Mouse (Mus musculus) bone marrow macrophage, adult 2 months (primary cell): ENCODE data around the gene Tmem182. TPM values are rescaled to one million over a fixed set of nuclear protein-coding genes. Genes with fewer than 3 reads are reported as not detected.

Experiments used
- H3K27ac ChIP-seq: 2 replicates; pipeline ENCODE4 v1.5.1; 2012; ENCODE audit warnings: low read depth, low read length; ENCODE audit not compliant: insufficient read depth
- H3K4me1 ChIP-seq: 2 replicates; pipeline ENCODE4 v1.6.1; 2012; ENCODE audit warnings: low read length; ENCODE audit not compliant: control insufficient read depth, insufficient read depth
- H3K4me3 ChIP-seq: 2 replicates; pipeline ENCODE4 v1.5.1; 2012; ENCODE audit warnings: mild to moderate bottlenecking, low read length, moderate library complexity; ENCODE audit not compliant: insufficient read depth
- CTCF ChIP-seq: IDR thresholded peaks from 2 replicates; pipeline ENCODE4 v1.5.1; 2012; ENCODE audit warnings: low read depth, mild to moderate bottlenecking, low read length, moderate library complexity
- POLR2A ChIP-seq: IDR thresholded peaks from 2 replicates; pipeline ENCODE4 v1.6.1; 2012; ENCODE audit warnings: mild to moderate bottlenecking, low read depth, low read length, borderline replicate concordance
- polyA plus RNA-seq: library from polyadenylated mRNA; stranded (reverse); fragments of >200 nt; gene quantifications from 2 replicates; pipeline ENCODE4 v1.2.4, GENCODE M21; 2012; ENCODE audit not compliant: missing spikeins, insufficient read depth, insufficient read length

Tmem182 gene
- polyA plus RNA-seq, 1 experiment, result not detected

DNA sequence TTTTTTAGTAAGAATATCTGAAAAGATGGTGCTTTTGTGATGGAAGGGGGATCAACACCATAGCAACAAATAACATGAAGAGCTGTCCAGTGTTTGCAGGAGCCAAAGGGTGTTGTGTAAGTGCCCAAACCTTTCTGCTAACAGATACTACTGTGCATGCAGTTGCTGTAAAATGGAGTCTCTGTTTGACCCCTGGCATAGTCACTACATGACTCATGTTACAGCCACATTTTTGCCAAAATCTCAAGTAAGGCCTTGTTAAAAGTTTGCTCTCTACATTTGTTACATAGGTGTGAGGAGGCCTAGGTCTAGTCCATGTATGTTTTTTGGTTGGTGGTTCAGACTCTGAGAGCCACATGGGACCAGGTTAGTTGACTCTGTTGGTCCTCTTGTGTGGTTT lies 45.9 kb downstream of the Tmem182 start:
- Histone ChIP-seq H3K27ac (no peak overlapping the region), H3K4me3 (no peak overlapping the region), H3K4me1 (peaks cover 8% of the 10 kb centered on the region)
- TF ChIP-seq CTCF (no peak), POLR2A (no peak)

GRCm38 (mm10) chr1:40855268-40855667 lies 49.9 kb downstream of the Tmem182 start:
- no peak overlapping the region for H3K27ac ChIP-seq
- TF ChIP-seq CTCF (no peak), POLR2A (no peak)
- no peaks in the 10 kb centered on the region for H3K4me1 ChIP-seq
- no peak overlapping the region for H3K4me3 ChIP-seq

GRCm38 (mm10) chr1:40856846-40857636 lies 51.6 kb downstream of the Tmem182 start:
- H3K4me1 ChIP-seq, result no peaks in the 10 kb centered on the region
- H3K27ac ChIP-seq, result no peak overlapping the region
- TF ChIP-seq POLR2A (no peak), CTCF (no peak)
- no peak overlapping the region for H3K4me3 ChIP-seq

DNA sequence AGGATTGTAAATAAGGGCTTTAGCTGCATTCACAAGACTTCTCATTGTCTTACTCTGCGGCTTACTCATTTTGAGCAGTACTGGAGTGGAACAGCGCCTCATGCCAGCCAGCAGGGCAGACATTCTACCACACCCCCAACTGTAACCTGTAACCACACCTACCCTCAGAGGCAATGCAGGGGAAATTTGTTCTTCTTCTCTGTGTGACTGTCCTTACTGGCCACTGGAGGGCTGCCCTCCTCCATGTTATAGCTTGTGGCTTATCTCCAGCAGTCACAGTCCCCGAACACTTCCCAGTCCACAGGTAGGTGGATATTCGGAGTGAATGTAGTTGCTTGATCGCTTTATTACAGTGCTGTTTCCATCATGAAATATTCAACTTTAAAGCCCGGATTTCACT lies 59.6 kb downstream of the Tmem182 start:
- H3K4me1 ChIP-seq, result no peaks in the 10 kb centered on the region
- no peak overlapping the region for H3K27ac ChIP-seq
- no peak for TF ChIP-seq CTCF
- no peak overlapping the region for H3K4me3 ChIP-seq

DNA sequence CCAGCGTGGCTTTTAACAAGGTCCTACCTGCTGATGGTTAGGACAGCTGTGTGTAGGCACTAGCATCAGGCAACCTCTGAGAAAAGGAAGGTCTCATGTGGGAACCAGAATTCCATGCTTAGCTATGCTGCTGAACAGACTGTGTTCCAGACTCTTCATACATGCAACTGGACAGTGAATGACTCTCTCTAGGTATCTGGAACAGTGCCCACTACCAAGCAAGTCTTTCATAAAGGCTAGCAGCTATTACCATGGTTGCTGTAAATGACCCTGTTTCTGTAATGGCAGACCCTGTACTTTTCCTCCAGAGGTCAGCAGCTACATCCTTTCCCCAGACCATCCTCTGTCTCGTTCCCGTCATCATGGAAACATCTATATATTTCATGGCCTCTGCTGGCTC lies 61.7 kb downstream of the Tmem182 start:
- Histone ChIP-seq H3K27ac (no peak overlapping the region), H3K4me3 (no peak overlapping the region), H3K4me1 (no peaks in the 10 kb centered on the region)
- no peak for TF ChIP-seq POLR2A
- no peak for TF ChIP-seq CTCF

DNA sequence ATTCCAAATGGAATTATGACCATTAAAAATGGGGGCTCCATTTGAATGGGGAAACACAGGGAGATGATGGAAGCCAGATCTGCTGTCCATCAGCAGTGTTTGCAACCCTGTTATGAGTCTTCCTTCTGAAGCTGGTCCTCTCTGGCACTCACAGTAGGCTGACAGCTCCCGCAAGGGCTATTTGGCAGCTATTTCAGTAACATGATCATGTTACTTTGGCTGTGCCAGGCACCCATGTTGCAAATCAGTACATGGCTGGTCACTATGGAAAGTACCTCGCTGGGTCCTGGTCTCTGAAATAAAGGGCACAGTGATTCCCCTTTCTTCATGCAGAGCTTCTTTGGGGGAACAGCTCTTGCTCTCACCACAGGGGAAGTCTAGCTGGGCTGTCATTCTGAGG lies 62.2 kb downstream of the Tmem182 start:
- Histone ChIP-seq H3K4me1 (no peaks in the 10 kb centered on the region), H3K27ac (no peak overlapping the region), H3K4me3 (no peak overlapping the region)
- no peak for TF ChIP-seq CTCF
- no peak for TF ChIP-seq POLR2A

DNA sequence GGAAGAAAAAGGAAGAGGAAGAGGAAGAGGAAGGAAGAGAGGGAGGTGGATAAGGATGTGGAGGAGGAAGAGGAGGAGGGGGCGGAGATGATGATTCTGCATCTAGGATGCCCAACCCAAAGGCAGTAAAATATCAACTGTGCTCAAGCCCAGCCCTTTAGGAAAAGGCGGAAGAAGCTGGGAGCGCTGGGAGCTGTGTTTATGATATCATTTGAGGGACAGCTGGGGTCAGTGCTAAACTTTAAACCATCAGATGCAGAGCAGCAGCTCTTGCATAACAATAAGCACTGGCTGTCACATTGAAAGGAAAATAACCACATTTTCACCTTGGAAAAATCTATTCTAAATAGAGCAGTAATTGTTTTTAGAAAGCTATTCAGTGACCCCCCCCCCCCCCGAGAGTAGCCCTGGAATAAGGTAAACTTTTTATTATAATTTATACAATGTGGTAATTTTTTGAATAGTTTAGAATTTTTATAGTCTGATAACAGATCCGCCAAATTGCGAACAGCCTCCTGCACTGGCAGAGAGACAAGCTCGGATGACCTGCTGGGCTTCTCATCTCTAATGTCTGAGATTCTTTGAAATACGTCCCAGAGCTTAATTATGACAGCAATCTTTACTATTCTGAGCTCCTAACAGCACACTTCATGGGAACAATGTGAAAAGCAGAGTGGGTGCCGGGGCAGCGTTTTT lies 68.5 kb downstream of the Tmem182 start:
- no peak overlapping the region for H3K27ac ChIP-seq
- H3K4me1 ChIP-seq, result peaks cover 2% of the 10 kb centered on the region; the same call in 1 of the 2 replicates
- H3K4me3 ChIP-seq, result no peak overlapping the region
- TF ChIP-seq POLR2A (no peak), CTCF (no peak)

- Histone ChIP-seq H3K4me3 (no peak overlapping the region), H3K4me1 (peaks cover 2% of the 10 kb centered on the region; the same call in 1 of the 2 replicates), H3K27ac (no peak overlapping the region)
- TF ChIP-seq POLR2A (no peak), CTCF (no peak)
Observed at GRCm38 (mm10) chr1:40874456-40875375, 69.3 kb downstream of the Tmem182 start.

GRCm38 (mm10) chr1:40879051-40879450 lies 73.7 kb downstream of the Tmem182 start:
- no peak overlapping the region for H3K27ac ChIP-seq
- H3K4me3 ChIP-seq, result no peak overlapping the region
- peaks cover 2% of the 10 kb centered on the region; the same call in 1 of the 2 replicates for H3K4me1 ChIP-seq
- no peak for TF ChIP-seq POLR2A
- no peak for TF ChIP-seq CTCF
